Mouse (Mus musculus): ENCODE results near the gene Abl2. TPM values are rescaled to one million over a fixed set of nuclear protein-coding genes. Genes with fewer than 3 reads are reported as not detected.
"Not testable (repeated sequence)": the region's sequence is repeated elsewhere in the genome, so short reads cannot be mapped to it uniquely, and the experiment has no call there.

Gene Abl2
- total RNA-seq (2021): 10 to 100 TPM; 87.4 to 88.2 TPM
- long read RNA-seq, experiment 1, full-length matches to known transcripts: 1 of 15 reads
- long read RNA-seq, experiment 1, partial matches to known transcripts: 1 of 15 reads
- long read RNA-seq, experiment 1, other reads (novel, unspliced or antisense): 13 of 15 reads
- long read RNA-seq, experiment 2, full-length matches to known transcripts: 1 of 21 reads
- long read RNA-seq, experiment 2, partial matches to known transcripts: 3 of 21 reads
- long read RNA-seq, experiment 2, other reads (novel, unspliced or antisense): 17 of 21 reads

DNA sequence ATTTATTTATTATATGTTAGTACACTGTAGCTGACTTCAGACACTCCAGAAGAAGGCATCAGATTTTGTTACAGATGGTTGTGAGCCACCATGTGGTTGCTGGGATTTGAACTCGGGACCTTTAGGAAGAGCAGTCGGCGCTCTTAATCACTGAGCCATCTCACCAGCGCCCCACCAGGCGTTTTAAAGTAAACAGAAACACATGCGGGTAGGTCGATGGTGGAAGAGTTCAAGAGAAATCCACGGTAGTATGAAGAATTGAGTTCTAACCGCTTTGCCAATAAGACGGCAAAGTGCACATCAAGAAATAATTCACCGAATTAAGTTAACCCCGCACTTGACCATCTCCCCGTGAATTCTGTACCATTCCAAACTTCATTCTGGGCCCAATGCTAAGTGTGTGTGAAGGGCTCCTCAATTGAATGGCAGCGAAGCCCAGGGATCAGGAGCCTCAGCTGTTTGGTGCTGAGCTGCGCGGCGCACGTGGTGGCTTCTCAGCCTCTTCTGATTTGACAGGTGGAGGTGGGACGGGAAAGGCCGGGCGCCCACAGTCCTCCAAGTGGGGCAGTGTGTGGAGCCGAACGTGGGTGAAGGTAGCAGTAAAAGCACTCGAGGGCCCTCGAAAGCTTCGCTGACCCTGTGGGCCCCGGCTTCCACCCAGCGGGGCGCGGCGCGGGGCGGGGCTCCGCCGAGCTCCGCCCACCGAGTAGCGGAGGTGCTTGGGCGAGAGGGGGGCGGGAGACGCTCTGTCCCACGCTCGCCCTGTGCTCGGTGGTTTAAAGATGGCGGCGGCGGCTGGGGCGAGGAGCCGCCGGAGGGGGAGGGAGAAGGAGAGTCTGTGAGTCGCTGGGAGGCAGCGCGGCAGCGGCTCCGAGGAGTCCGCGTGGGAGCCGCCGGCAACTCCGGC lies at the start of gene Abl2:
TSS of gene Abl2 (plus strand) at position 763 of the 907 bp plus-strand sequence.
- Histone ChIP-seq H3K27ac (peak within 1 kb of the TSS; percentile 100), H3K4me3 (peak within 1 kb of the TSS; percentile 63)
- DNase-seq (ENCODE audit: low spot score in 2 of 2): peak; percentile 88 to 89
- TF ChIP-seq CTCF (conservative IDR thresholded peaks at IDR 0.05): peak; percentile 40

DNA sequence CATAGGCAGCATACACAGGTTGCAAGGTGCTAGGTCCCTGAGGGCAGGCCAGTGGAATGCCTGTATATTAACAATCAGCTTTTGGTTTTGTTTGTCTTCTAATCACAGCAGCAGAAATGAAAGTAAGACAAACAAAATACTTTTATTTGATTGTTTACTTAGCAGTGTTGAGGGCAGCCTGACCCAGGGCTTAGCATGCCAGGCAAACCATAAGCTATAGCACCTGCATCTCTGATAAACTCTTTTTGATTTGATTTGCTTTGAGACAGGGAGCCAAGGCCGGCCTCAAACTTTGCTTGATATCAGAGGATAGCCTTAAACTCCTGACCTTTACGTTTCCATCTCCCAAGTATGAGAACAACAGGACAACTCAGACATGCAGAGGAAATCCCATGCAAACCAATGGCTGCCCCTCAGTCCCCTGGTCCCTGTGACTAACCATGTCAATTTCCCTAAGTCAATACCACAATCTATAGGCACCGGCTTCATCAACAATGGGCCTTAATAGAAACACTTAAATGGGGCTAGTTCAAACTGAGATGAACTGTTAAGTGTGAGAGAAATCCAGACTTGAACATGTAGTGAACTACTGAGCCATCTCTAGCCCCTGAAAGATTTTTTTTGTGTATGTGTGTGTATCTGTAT lies 38.3 kb upstream of the Abl2 start:
- no peak for DNase-seq (ENCODE audit: low spot score in 2 of 2)
- TF ChIP-seq CTCF (conservative IDR thresholded peaks at IDR 0.05): no peak
- no peak overlapping the region for H3K4me3 ChIP-seq
- H3K27ac ChIP-seq: no peak overlapping the region

DNA sequence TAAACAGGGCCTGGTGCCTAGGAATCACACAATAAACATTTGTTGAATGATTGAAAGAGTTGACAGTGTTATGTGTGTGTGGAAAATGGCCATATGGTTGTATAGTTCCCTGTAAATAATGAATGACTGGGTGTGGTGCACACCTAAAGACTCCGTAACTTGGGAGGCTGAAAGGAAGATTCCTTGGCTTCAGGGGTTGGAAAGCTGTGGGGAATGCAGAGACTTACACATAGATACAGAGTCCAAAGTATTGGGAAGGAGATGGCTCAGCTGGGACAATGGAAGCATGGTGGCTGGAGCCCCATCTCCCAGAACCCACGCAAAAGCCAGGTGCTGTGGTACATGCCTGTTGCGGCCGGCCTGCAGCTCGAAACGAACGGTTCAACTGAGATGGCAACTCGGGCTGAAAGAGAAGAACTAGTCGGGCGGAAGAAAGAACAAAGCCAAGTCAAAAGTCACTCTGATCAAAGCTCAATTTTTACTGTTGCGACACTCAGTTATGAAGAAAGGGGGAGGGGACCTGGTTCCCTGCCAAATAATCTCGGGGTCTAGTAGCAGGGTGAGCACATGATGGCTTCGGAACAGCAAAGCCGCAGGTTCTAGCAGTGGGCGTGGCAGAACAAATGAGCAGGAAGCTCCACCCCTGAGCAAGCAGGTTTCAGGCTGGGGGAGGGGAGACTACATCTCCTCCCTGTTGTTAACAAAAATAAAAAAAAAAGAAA lies 36.6 kb upstream of the Abl2 start:
- TF ChIP-seq CTCF (conservative IDR thresholded peaks at IDR 0.05): no peak

GRCm38 (mm10) chr1:156523842-156524241 lies 34.7 kb upstream of the Abl2 start, which contains the start of gene Gm10031:
Gene Gm10031, plus strand, starts transcription at chr1:156524012.
- H3K4me3 ChIP-seq; H3K27ac ChIP-seq; DNase-seq (ENCODE audit: low spot score in 2 of 2): not testable (repeated sequence)

More for the DNA sequence above, 36.6 kb upstream of the Abl2 start:
- no peak for DNase-seq (ENCODE audit: low spot score in 2 of 2)
- Histone ChIP-seq H3K27ac (no peak overlapping the region), H3K4me3 (no peak overlapping the region)

- H3K4me3 ChIP-seq; DNase-seq (ENCODE audit: low spot score in 2 of 2); H3K27ac ChIP-seq: not testable (repeated sequence)
Measured at GRCm38 (mm10) chr1:156532476-156533175, 26.0 kb upstream of the Abl2 start.

- no peak for TF ChIP-seq CTCF (conservative IDR thresholded peaks at IDR 0.05)
- Histone ChIP-seq H3K27ac (no peak overlapping the region), H3K4me3 (no peak overlapping the region)
- DNase-seq (ENCODE audit: low spot score in 2 of 2): no peak
Measured at GRCm38 (mm10) chr1:156533483-156533882, 25.1 kb upstream of the Abl2 start.

DNA sequence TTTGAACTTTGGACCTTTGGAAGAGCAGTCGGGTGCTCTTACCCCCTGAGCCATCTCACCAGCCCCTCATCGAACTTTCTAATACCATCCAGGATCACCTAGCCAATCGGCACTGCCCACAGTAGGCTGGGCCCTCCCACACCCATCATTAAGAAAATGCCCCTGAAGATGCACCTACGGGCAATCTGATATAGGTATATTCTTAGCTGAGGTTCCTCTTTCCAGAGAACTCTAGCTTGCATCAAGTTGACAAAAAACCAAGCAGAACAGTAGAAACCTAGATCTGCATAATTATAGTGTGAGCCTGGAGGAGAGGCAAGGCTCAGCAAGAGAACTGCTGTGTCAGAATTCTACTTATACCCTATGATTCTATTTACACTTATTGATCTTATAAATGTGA lies 24.7 kb upstream of the Abl2 start:
- Histone ChIP-seq H3K4me3 (no peak overlapping the region), H3K27ac (no peak overlapping the region)
- DNase-seq (ENCODE audit: low spot score in 2 of 2): no peak
- TF ChIP-seq CTCF (conservative IDR thresholded peaks at IDR 0.05): no peak

- TF ChIP-seq CTCF (conservative IDR thresholded peaks at IDR 0.05): no peak
- H3K4me3 ChIP-seq: no peak overlapping the region
- DNase-seq (ENCODE audit: low spot score in 2 of 2): no peak
- no peak overlapping the region for H3K27ac ChIP-seq
Measured at GRCm38 (mm10) chr1:156537031-156537430, 21.6 kb upstream of the Abl2 start.

DNA sequence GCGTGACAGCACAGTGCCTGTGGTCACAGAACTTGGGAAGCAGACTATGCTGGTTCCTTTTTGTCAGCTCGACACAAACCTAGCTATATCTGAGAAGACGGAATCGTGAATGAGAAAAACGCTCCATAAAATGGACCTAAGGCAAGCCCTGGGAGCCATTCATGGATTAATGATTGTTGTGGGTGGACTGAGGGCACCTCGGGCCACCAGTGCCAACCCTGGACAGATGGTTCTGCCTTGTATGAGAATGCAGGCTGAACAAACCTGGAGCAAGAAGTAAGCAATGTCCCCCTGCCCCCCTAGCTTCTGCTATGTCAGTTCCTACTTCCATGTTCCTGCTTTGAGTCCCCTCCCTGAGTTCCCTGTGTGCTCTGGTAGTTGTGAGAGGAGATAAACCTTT lies 20.9 kb upstream of the Abl2 start:
- H3K4me3 ChIP-seq: no peak overlapping the region
- no peak for DNase-seq (ENCODE audit: low spot score in 2 of 2)
- no peak for TF ChIP-seq CTCF (conservative IDR thresholded peaks at IDR 0.05)
- H3K27ac ChIP-seq: no peak overlapping the region

DNA sequence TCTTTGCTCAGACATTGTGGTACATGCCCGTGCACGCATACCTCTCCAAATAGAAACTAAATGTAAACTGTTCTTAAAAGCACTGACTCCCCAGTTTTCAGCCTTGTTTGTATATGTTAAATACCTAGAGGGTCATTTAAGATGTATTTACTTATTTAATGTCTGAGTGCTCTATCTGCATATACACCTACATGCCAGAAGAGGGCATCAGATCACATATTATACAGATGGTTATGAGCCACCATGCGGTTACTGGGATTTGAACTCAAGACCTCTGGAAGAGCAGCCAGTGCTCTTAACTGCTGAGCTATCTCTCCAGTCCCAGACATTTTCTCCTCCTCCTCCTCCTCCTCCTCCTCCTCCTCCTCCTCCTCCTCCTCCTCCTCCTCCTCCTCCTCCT lies 20.2 kb upstream of the Abl2 start:
- peak; percentile 76 for TF ChIP-seq CTCF (conservative IDR thresholded peaks at IDR 0.05)
- Histone ChIP-seq H3K27ac (no peak overlapping the region), H3K4me3 (no peak overlapping the region)
- DNase-seq (ENCODE audit: low spot score in 2 of 2): no peak

DNA sequence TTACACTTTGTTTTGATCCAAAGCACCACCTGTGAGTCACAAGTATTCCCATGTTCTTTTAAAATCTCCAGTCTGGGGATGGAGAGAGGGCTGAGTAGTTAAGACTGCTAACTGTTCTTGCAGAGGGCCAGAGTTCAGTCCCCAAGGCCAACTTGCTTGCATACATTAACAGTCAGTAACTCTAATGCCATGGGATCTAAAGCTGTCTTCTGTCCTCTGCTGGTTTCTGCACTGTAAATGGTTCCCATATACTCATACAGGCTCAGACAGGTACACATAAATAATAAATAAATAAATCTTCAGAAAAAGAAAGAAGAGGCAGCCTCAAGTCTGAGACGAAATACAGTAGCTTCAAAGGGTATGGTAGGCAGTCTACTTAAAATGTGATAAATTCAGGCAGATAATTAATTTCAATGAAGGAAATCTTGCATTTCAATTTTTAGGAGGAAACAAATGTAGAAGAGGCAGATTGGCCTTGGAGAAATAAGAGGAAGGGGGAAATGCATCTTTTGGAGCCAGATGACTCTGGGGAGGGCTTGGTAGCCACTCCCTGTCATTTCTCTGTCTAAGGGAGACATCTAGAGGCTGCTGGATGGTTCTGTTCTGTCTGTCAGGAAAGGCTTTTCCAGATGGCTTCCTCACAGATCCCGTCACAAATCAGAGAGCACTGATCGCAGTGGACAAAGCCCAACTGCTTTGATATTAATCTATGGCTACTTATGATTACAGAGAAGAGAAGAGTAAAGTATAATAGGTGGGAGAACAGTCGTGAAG lies 18.6 kb upstream of the Abl2 start:
- Histone ChIP-seq H3K27ac (no peak overlapping the region), H3K4me3 (no peak overlapping the region)
- peak; percentile 84 for TF ChIP-seq CTCF (conservative IDR thresholded peaks at IDR 0.05)
- DNase-seq (ENCODE audit: low spot score in 2 of 2): peak; percentile 52 to 55
